13 mouse cellular contexts compared by ENCODE assay signal in the genomic region with DNA sequence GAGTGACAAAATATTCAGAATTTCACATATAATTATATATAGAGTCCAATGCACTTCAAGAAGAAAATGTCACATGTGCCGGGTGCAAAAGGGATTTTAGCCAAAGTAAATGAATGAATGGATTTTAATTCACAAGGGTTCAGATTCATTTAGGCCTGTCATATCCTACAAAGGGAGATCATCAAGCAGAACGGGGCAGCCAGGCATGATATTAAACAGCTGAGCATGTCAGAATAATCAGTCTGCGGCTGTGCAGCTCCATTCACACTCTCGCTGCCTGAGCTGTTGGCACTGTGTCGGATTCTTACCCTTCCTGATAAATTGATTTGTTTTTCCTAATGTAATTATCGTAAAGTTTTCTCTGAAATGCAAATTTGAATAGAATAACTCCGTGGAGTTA.
DNase-seq lines count a peak whose midpoint lies in the region; ATAC-seq and TF ChIP-seq lines count a peak whose summit lies in the region.
"Had no signal": no experiment of that assay in that cellular context is flagged by ENCODE, and none has a peak within 500 bp of the region (broad histone marks: within the 10 kb centered on the region; RNA-seq: fewer than 3 reads in every experiment).

No protein-coding gene starts in this region.

- H3K9me3 ChIP-seq in forebrain, embryonic 13.5 days (replicated peaks): no peaks in the 10 kb centered on the region
- no peaks in the 10 kb centered on the region for H3K9me3 ChIP-seq in hindbrain, postnatal 0 days (ENCODE audit: low read length)
- no peaks in the 10 kb centered on the region for H3K9me3 ChIP-seq in neural tube, embryonic 14.5 days (ENCODE audit: control insufficient read depth, low read length)
- no peaks in the 10 kb centered on the region for H3K9me3 ChIP-seq in lung, postnatal 0 days (ENCODE audit: low read length)
- H3K9me3 ChIP-seq: lung, embryonic 15.5 days had no signal

- H3K27ac ChIP-seq in forebrain, embryonic 13.5 days: no peak overlapping the region
- no peak overlapping the region for H3K27ac ChIP-seq in hindbrain, postnatal 0 days
- no peak overlapping the region for H3K27ac ChIP-seq in neural tube, embryonic 14.5 days (ENCODE audit: low read depth, low read length)
- H3K27ac ChIP-seq in lung, postnatal 0 days (ENCODE audit: low read length): no peak overlapping the region
- H3K27ac ChIP-seq: lung, embryonic 15.5 days had no signal

- H3K4me2 ChIP-seq in forebrain, embryonic 13.5 days: no peak overlapping the region
- no peak overlapping the region for H3K4me2 ChIP-seq in hindbrain, postnatal 0 days (ENCODE audit: low read depth, low read length)
- no peak overlapping the region for H3K4me2 ChIP-seq in neural tube, embryonic 14.5 days (ENCODE audit: low read depth, low read length)
- no peak overlapping the region for H3K4me2 ChIP-seq in lung, postnatal 0 days (replicated peaks; ENCODE audit: low read depth, low read length)
- H3K4me2 ChIP-seq: lung, embryonic 15.5 days had no signal

- ATAC-seq in forebrain, embryonic 13.5 days: peak; percentile 88
- ATAC-seq in hindbrain, postnatal 0 days: peak; percentile 97
- ATAC-seq in neural tube, embryonic 14.5 days (ENCODE audit: low read depth): peak; percentile 73; the same call in 1 of the 2 replicates
- ATAC-seq in megakaryocyte-erythroid progenitor cell, adult 5-6 weeks (replicated peaks; ENCODE audit: low FRiP score, low TSS enrichment, poor library complexity, severe bottlenecking): no peak
- no peak for ATAC-seq in lung, postnatal 0 days

- no peak for TF ChIP-seq CTCF in hindbrain, postnatal 0 days (IDR thresholded peaks at IDR 0.05; ENCODE audit: low read depth)
- TF ChIP-seq CTCF in lung, postnatal 0 days (IDR thresholded peaks at IDR 0.05): no peak

- no peak overlapping the region for H3K4me3 ChIP-seq in forebrain, embryonic 13.5 days
- H3K4me3 ChIP-seq in hindbrain, postnatal 0 days (ENCODE audit: low read length): no peak overlapping the region
- no peak overlapping the region for H3K4me3 ChIP-seq in neural tube, embryonic 14.5 days (ENCODE audit: low read depth, low read length)
- no peak overlapping the region for H3K4me3 ChIP-seq in lung, postnatal 0 days (ENCODE audit: low read depth, low read length)
- H3K4me3 ChIP-seq: lung, embryonic 15.5 days had no signal

- DNase-seq in kidney, postnatal 10 days: peak; percentile 21
- DNase-seq in kidney, adult 18-20 months: no peak
- DNase-seq in hindbrain, postnatal 0 days (ENCODE audit: low spot score): peak; percentile 77
- DNase-seq in lung, postnatal 4 days: no peak
- no peak for DNase-seq in lung, postnatal 0 days (ENCODE audit: low spot score)
- DNase-seq: heart, adult 11 months; heart, postnatal 10 days; layer of hippocampus, postnatal 36 days; thymus, postnatal 14 days had no signal

- no peaks in the 10 kb centered on the region for H3K4me1 ChIP-seq in forebrain, embryonic 13.5 days
- H3K4me1 ChIP-seq in hindbrain, postnatal 0 days (ENCODE audit: insufficient read depth, low read length): no peaks in the 10 kb centered on the region
- H3K4me1 ChIP-seq in neural tube, embryonic 14.5 days (ENCODE audit: control insufficient read depth, insufficient read depth, low read length): no peaks in the 10 kb centered on the region
- H3K4me1 ChIP-seq in lung, postnatal 0 days (ENCODE audit: insufficient read depth, low read depth, low read length): no peaks in the 10 kb centered on the region
- H3K4me1 ChIP-seq: lung, embryonic 15.5 days had no signal

- H3K27me3 ChIP-seq in forebrain, embryonic 13.5 days: no peaks in the 10 kb centered on the region
- no peaks in the 10 kb centered on the region for H3K27me3 ChIP-seq in hindbrain, postnatal 0 days (ENCODE audit: insufficient read depth, low read length)
- H3K27me3 ChIP-seq in neural tube, embryonic 14.5 days (ENCODE audit: control insufficient read depth, insufficient read depth, low read length): no peaks in the 10 kb centered on the region
- H3K27me3 ChIP-seq in lung, postnatal 0 days (replicated peaks; ENCODE audit: insufficient read depth, low read length): no peaks in the 10 kb centered on the region
- H3K27me3 ChIP-seq: lung, embryonic 15.5 days had no signal

- no peak overlapping the region for H3K9ac ChIP-seq in forebrain, embryonic 13.5 days
- H3K9ac ChIP-seq in hindbrain, postnatal 0 days (replicated peaks; ENCODE audit: low read length): no peak overlapping the region
- H3K9ac ChIP-seq in neural tube, embryonic 14.5 days (replicated peaks; ENCODE audit: low read depth, low read length): no peak overlapping the region
- no peak overlapping the region for H3K9ac ChIP-seq in lung, postnatal 0 days (replicated peaks; ENCODE audit: low read depth)
- H3K9ac ChIP-seq: lung, embryonic 15.5 days had no signal

- 26% methylated on average over 7 of the region's 7 CpGs for whole genome bisulfite sequencing in forebrain, embryonic 13.5 days
- 15% methylated on average over 7 of the region's 7 CpGs for WGBS in hindbrain, postnatal 0 days
- WGBS in neural tube, embryonic 14.5 days: 27% methylated on average over 7 of the region's 7 CpGs
- WGBS in lung, postnatal 0 days: 59% methylated on average over 7 of the region's 7 CpGs

- no peak for TF ChIP-seq EP300 in lung, postnatal 0 days (IDR thresholded peaks at IDR 0.05)

- H3K36me3 ChIP-seq in forebrain, embryonic 13.5 days (ENCODE audit: poor library complexity, severe bottlenecking): no peaks in the 10 kb centered on the region
- H3K36me3 ChIP-seq in hindbrain, postnatal 0 days (ENCODE audit: insufficient read depth, low read length): no peaks in the 10 kb centered on the region
- H3K36me3 ChIP-seq in neural tube, embryonic 14.5 days (ENCODE audit: control insufficient read depth, insufficient read depth, low read length): no peaks in the 10 kb centered on the region
- no peaks in the 10 kb centered on the region for H3K36me3 ChIP-seq in lung, postnatal 0 days (ENCODE audit: insufficient read depth, low read length)
- H3K36me3 ChIP-seq: lung, embryonic 15.5 days had no signal

Comparison
In these comparisons a context has a peak if more than half of its experiments do, and no peak if none do; other contexts are left out.
1. DNase-seq: peak in kidney, postnatal 10 days (single experiment) and hindbrain, postnatal 0 days (single experiment); none in kidney, adult 18-20 months (single experiment), lung, postnatal 4 days (0 of 2) and lung, postnatal 0 days (single experiment).
2. ATAC-seq: peak in forebrain, embryonic 13.5 days (single experiment), hindbrain, postnatal 0 days (single experiment) and neural tube, embryonic 14.5 days (single experiment); none in megakaryocyte-erythroid progenitor cell, adult 5-6 weeks (single experiment) and lung, postnatal 0 days (single experiment).